In the genomic region with DNA sequence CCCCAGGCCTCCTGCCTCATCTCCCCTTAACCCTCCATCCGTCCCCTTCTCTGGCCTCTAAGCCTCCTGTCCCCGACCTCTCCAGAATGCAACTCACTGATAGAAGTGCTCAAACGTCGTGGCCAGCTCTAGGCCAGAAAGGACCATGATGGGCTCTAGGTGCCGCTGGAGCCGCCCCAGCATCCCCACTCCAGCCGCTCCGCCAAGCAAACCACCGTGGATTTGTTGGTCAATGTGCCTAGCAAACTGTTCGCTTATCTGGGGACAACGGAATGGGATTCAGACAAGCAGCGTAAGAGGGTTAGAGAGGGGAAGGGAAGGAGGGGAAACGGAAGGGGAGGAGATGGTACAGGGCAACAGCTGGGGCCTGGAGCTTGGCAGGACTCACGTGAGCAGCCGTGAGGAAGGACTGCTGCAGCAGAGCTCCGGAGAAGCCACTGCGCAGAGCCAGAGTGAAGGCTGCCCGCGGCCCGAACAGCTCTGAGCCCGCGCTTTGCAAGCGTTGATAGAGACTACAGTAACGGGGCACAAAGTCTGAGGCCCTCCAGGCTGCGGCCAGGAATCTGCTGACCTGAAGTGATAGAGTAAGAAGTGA, we compare ENCODE assay signal across 8 mouse cellular contexts. TPM values are rescaled to one million over a fixed set of nuclear protein-coding genes. Genes with fewer than 3 reads are reported as not detected.
DNase-seq lines count a peak whose midpoint lies in the region; ATAC-seq and TF ChIP-seq lines count a peak whose summit lies in the region.

No protein-coding gene starts in this region.

- H3K9me3 ChIP-seq in heart, embryonic 10.5 days = no peaks in the 10 kb centered on the region
- no peaks in the 10 kb centered on the region for H3K9me3 ChIP-seq in hindbrain, embryonic 12.5 days (replicated peaks)

- DNase-seq in heart, embryonic 10.5 days (ENCODE audit: low spot score) = no peak
- DNase-seq in heart, postnatal 10 days = no peak
- DNase-seq in R1 (ENCODE audit: low read depth, low spot score) = peak; percentile 33
- DNase-seq in adrenal gland, postnatal 4 days (ENCODE audit: low spot score in 2 of 2) = no peak
- DNase-seq in gastrocnemius, adult 2 months = no peak
- DNase-seq in left cerebral cortex, adult 18-20 months (ENCODE audit: low spot score in 2 of 2) = no peak

- ATAC-seq in hindbrain, embryonic 12.5 days (ENCODE audit: low FRiP score) = no peak
- peak; percentile 59; the same call in 1 of the 2 replicates for ATAC-seq in megakaryocyte, adult 5-6 weeks (ENCODE audit: poor library complexity, severe bottlenecking)

- no peak for TF ChIP-seq CTCF in gastrocnemius, adult 2 months (IDR thresholded peaks at IDR 0.05)

- intact Hi-C loops in heart, postnatal 10 days (cut with DNase I) = loop anchor here (5.0 kb wide), 1 partner anchor 207 kb away; the partner anchor contains the start of gene Gnmt
- intact Hi-C loops in gastrocnemius, adult 2 months (cut with DNase I) = no loop called here

- peaks cover 50% of the 10 kb centered on the region for H3K27me3 ChIP-seq in heart, embryonic 10.5 days (ENCODE audit: insufficient read depth, poor library complexity, severe bottlenecking)
- peaks cover 33% of the 10 kb centered on the region for H3K27me3 ChIP-seq in hindbrain, embryonic 12.5 days

- peaks cover 28% of the 10 kb centered on the region for H3K4me1 ChIP-seq in heart, embryonic 10.5 days
- no peaks in the 10 kb centered on the region for H3K4me1 ChIP-seq in hindbrain, embryonic 12.5 days

- H3K27ac ChIP-seq in heart, embryonic 10.5 days = peak overlapping the region; percentile 37
- H3K27ac ChIP-seq in hindbrain, embryonic 12.5 days = no peak overlapping the region
- H3K27ac ChIP-seq in gastrocnemius, adult 2 months = no peak overlapping the region

- H3K9ac ChIP-seq in hindbrain, embryonic 12.5 days = no peak overlapping the region

- H3K4me3 ChIP-seq in heart, embryonic 10.5 days = peak overlapping the region; percentile 47
- peak overlapping the region; percentile 1; the same call in 1 of the 2 replicates for H3K4me3 ChIP-seq in hindbrain, embryonic 12.5 days
- no peak overlapping the region for H3K4me3 ChIP-seq in gastrocnemius, adult 2 months

- H3K4me2 ChIP-seq in hindbrain, embryonic 12.5 days (replicated peaks) = peak overlapping the region; percentile 20

- 20% methylated on average over 25 of the region's 25 CpGs for WGBS in heart, embryonic 10.5 days
- 40% methylated on average over 25 of the region's 25 CpGs for WGBS in hindbrain, embryonic 12.5 days

- H3K36me3 ChIP-seq in heart, embryonic 10.5 days = 0 out of 2 replicates have a peak, but pooled peaks cover 3% of the 10 kb centered on the region
- 0 out of 2 replicates have a peak, but pooled peaks cover 7% of the 10 kb centered on the region for H3K36me3 ChIP-seq in hindbrain, embryonic 12.5 days

RNA-seq across cellular contexts. Expression of gene Dnph1, which starts 24.0 kb away (rescaled TPM):
- 36.5 and 52.8 TPM in 2 replicates for polyA plus RNA-seq in heart, embryonic 10.5 days (2016; fragmentation: Nextera tagmentation; extraction: Ambion mirVana)
- 1 to 10 TPM; 3.7 to 4.0 TPM for total RNA-seq in heart, postnatal 10 days (2021)
- polyA plus RNA-seq in hindbrain, embryonic 12.5 days (2016; fragmentation: Nextera tagmentation; extraction: Ambion mirVana) = 35.3 and 35.5 TPM in 2 replicates
- total RNA-seq in megakaryocyte, adult 5-6 weeks (2015) = 10.1 and 10.4 TPM in 2 replicates
- total RNA-seq in megakaryocyte, adult 5-6 weeks (2017) = 4.3 and 5.9 TPM in 2 replicates
- total RNA-seq in adrenal gland, postnatal 4 days (2021) = 1 to 10 TPM; 9.2 to 9.3 TPM
- 1 to 10 TPM; 5.2 to 5.7 TPM for total RNA-seq in gastrocnemius, adult 2 months (2021)
- total RNA-seq in left cerebral cortex, adult 18-20 months (2021) = 1 to 10 TPM; 2.8 TPM

RNA-seq across cellular contexts. Expression of gene Cul9, which starts 25.7 kb away (rescaled TPM):
- polyA plus RNA-seq in heart, embryonic 10.5 days (2016; fragmentation: Nextera tagmentation; extraction: Ambion mirVana) = 4.8 and 5.3 TPM in 2 replicates
- total RNA-seq in heart, postnatal 10 days (2021) = 10 to 100 TPM; 13.8 to 18.8 TPM
- polyA plus RNA-seq in hindbrain, embryonic 12.5 days (2016; fragmentation: Nextera tagmentation; extraction: Ambion mirVana) = 14.1 and 14.9 TPM in 2 replicates
- 2.7 and 4.3 TPM in 2 replicates for total RNA-seq in megakaryocyte, adult 5-6 weeks (2015)
- 1.7 and 4.4 TPM in 2 replicates for total RNA-seq in megakaryocyte, adult 5-6 weeks (2017)
- total RNA-seq in adrenal gland, postnatal 4 days (2021) = 10 to 100 TPM; 26.2 to 26.6 TPM
- 10 to 100 TPM; 13.8 to 15.5 TPM for total RNA-seq in gastrocnemius, adult 2 months (2021)
- 10 to 100 TPM; 61.0 to 64.5 TPM for total RNA-seq in left cerebral cortex, adult 18-20 months (2021)

RNA-seq across cellular contexts. Expression of gene Ttbk1, which starts 33.0 kb away (rescaled TPM):
- 0.09 and 0.14 TPM in 2 replicates for polyA plus RNA-seq in heart, embryonic 10.5 days (2016; fragmentation: Nextera tagmentation; extraction: Ambion mirVana)
- under 1 TPM; 0.40 to 0.48 TPM for total RNA-seq in heart, postnatal 10 days (2021)
- polyA plus RNA-seq in hindbrain, embryonic 12.5 days (2016; fragmentation: Nextera tagmentation; extraction: Ambion mirVana) = 5.3 and 6.6 TPM in 2 replicates
- not detected in 2 replicates for total RNA-seq in megakaryocyte, adult 5-6 weeks (2015)
- total RNA-seq in megakaryocyte, adult 5-6 weeks (2017) = 0.04 TPM in 1 of 2 replicates, not detected in the other
- 1 to 10 TPM; 2.4 to 3.7 TPM for total RNA-seq in adrenal gland, postnatal 4 days (2021)
- total RNA-seq in gastrocnemius, adult 2 months (2021) = under 1 TPM; 0.08 to 0.22 TPM
- total RNA-seq in left cerebral cortex, adult 18-20 months (2021) = 100 to 1,000 TPM; 130 to 135 TPM

RNA-seq across cellular contexts. Expression of gene Srf, which starts 35.5 kb away (rescaled TPM):
- polyA plus RNA-seq in heart, embryonic 10.5 days (2016; fragmentation: Nextera tagmentation; extraction: Ambion mirVana) = 10.9 and 15.7 TPM in 2 replicates
- total RNA-seq in heart, postnatal 10 days (2021) = 100 to 1,000 TPM; 129 to 134 TPM
- polyA plus RNA-seq in hindbrain, embryonic 12.5 days (2016; fragmentation: Nextera tagmentation; extraction: Ambion mirVana) = 5.9 and 8.1 TPM in 2 replicates
- total RNA-seq in megakaryocyte, adult 5-6 weeks (2015) = 28.5 and 34.0 TPM in 2 replicates
- total RNA-seq in megakaryocyte, adult 5-6 weeks (2017) = 23.7 and 36.3 TPM in 2 replicates
- 10 to 100 TPM; 35.4 to 36.8 TPM for total RNA-seq in adrenal gland, postnatal 4 days (2021)
- 10 to 100 TPM; 82.4 to 89.3 TPM for total RNA-seq in gastrocnemius, adult 2 months (2021)
- 10 to 100 TPM; 70.4 to 77.9 TPM for total RNA-seq in left cerebral cortex, adult 18-20 months (2021)

Comparison
In these comparisons a context has a peak if more than half of its experiments do, and no peak if none do; other contexts are left out.
1. RNA of gene Ttbk1, which starts 33.0 kb away (total RNA-seq): 130 to 135 TPM in left cerebral cortex, adult 18-20 months; 2.4 to 3.7 TPM in adrenal gland, postnatal 4 days, 0.40 to 0.48 TPM in heart, postnatal 10 days, 0.08 to 0.22 TPM in gastrocnemius, adult 2 months and 0.04 TPM in megakaryocyte, adult 5-6 weeks; every median in the first group is over 10 times any median in the second.